Mouse (Mus musculus) liver, embryonic 16.5 days (tissue): ENCODE results near the gene Srp68. TPM values are rescaled to one million over a fixed set of nuclear protein-coding genes. Genes with fewer than 3 reads are reported as not detected.

Experiments
- ATAC-seq: fragments of 200-750 bp; cut with Nextera tagmentation; 2 replicates; pipeline ENCODE4 v1.8.0; 2017; ENCODE audit warnings: low read depth, mild to moderate bottlenecking, moderate number of reproducible peaks, moderate library complexity
- H3K27ac ChIP-seq: fragments of 300-500 bp; sonication (generic); 2 replicates; pipeline ENCODE4 v1.5.1; 2014; ENCODE audit warnings: mild to moderate bottlenecking, low read length
- H3K27me3 ChIP-seq: fragments of 300-500 bp; sonication (generic); 2 replicates; pipeline ENCODE4 v1.6.1; 2014; ENCODE audit warnings: low read depth, low read length, mixed read lengths; ENCODE audit not compliant: control insufficient read depth, insufficient read depth
- H3K36me3 ChIP-seq: fragments of 300-500 bp; sonication (generic); 2 replicates; pipeline ENCODE4 v1.6.1; 2014; ENCODE audit warnings: mild to moderate bottlenecking; ENCODE audit not compliant: control insufficient read depth, insufficient read depth
- H3K4me1 ChIP-seq: fragments of 300-500 bp; sonication (generic); 2 replicates; pipeline ENCODE4 v1.6.1; 2014; ENCODE audit warnings: low read depth, low read length, mixed read lengths; ENCODE audit not compliant: control insufficient read depth
- H3K4me2 ChIP-seq: fragments of 300-500 bp; sonication (generic); 2 replicates; pipeline ENCODE4 v1.6.1; 2014; ENCODE audit warnings: low read depth, low read length, mixed read lengths
- H3K4me3 ChIP-seq: fragments of 300-500 bp; sonication (generic); 2 replicates; pipeline ENCODE4 v1.5.1; 2014; ENCODE audit warnings: low read depth, mild to moderate bottlenecking, low read length
- H3K9ac ChIP-seq: fragments of 300-500 bp; sonication (generic); 2 replicates; pipeline ENCODE4 v1.6.1; 2014; ENCODE audit warnings: low read depth, low read length
- H3K9me3 ChIP-seq: fragments of 300-500 bp; sonication (generic); replicated peaks from 2 replicates; pipeline ENCODE4 v1.6.1; 2016; ENCODE audit warnings: low read length; ENCODE audit not compliant: control insufficient read depth
- WGBS: fragments of 180-500 bp; shearing (Covaris S2); extraction: QIAGEN DNeasy Blood & Tissue Kit; methylation state at CpG from one replicate; pipeline ENCODE4 v1.1.7; 2014; ENCODE audit not compliant: insufficient replicate concordance; 5-methylcytosine and 5-hydroxymethylcytosine counted together
- polyA plus RNA-seq: library from polyadenylated mRNA; unstranded; fragments of >200 nt; fragmentation: Nextera tagmentation; extraction: Ambion mirVana; gene quantifications from 2 replicates; pipeline ENCODE4 v1.2.1, GENCODE M21; 2015

Gene Srp68
- polyA plus RNA-seq, 1 experiment from 2014 or later: 34.2 TPM

GRCm38 (mm10) chr11:116196866-116197583 lies 77.0 kb downstream of the Srp68 start:
- Histone ChIP-seq H3K4me2 (peak overlapping the region; percentile 80; the same call in 1 of the 2 replicates), H3K9ac (no peak overlapping the region; the same call in 1 of the 2 replicates), H3K4me1 (peaks cover 30% of the 10 kb centered on the region), H3K27me3 (no peaks in the 10 kb centered on the region), H3K4me3 (peak overlapping the region; percentile 92), H3K9me3 (no peaks in the 10 kb centered on the region), H3K36me3 (no peaks in the 10 kb centered on the region; the same call in 1 of the 2 replicates), H3K27ac (peak overlapping the region; percentile 8; the same call in 1 of the 2 replicates)
- WGBS: 87% methylated on average over 18 of the region's 18 CpGs
- ATAC-seq: no peak

DNA sequence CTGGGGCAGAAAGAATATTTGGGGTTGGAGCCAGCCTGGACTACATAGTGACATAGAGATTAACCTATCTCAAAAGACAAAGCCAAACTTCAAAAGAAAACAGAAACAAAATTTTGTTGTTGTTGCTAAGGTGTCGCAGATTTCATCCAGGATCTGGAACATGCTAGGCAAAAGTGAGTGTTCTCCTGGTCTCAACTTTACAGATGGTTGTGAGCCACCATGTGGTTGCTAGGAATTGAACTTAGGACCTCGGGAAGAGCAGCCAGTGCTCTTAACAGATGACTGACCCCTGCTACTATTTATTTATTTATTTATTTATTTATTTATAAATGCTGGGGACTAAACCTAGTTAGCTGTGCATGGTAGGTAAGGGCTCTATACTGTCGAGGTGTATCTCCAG lies 77.7 kb downstream of the Srp68 start:
- Histone ChIP-seq H3K27me3 (no peaks in the 10 kb centered on the region), H3K27ac (0 out of 2 replicates have a peak overlapping the region, but pooled peaks have one; percentile 20), H3K4me1 (peaks cover 29% of the 10 kb centered on the region), H3K36me3 (no peaks in the 10 kb centered on the region; the same call in 1 of the 2 replicates), H3K9ac (no peak overlapping the region), H3K9me3 (no peaks in the 10 kb centered on the region), H3K4me2 (peak overlapping the region; percentile 28; the same call in 1 of the 2 replicates), H3K4me3 (no peak overlapping the region; the same call in 1 of the 2 replicates)
- no peak for ATAC-seq
- 59% methylated on average over 3 of the region's 3 CpGs for WGBS

GRCm38 (mm10) chr11:116195252-116195651 lies 78.8 kb downstream of the Srp68 start:
- H3K4me2 ChIP-seq: peak overlapping the region; percentile 38
- peak overlapping the region; percentile 43 for H3K27ac ChIP-seq
- H3K9me3 ChIP-seq: no peaks in the 10 kb centered on the region
- H3K4me3 ChIP-seq: 0 out of 2 replicates have a peak overlapping the region, but pooled peaks have one; percentile 12
- no peak overlapping the region; the same call in 1 of the 2 replicates for H3K9ac ChIP-seq
- no peaks in the 10 kb centered on the region for H3K27me3 ChIP-seq
- peaks cover 25% of the 10 kb centered on the region for H3K4me1 ChIP-seq
- ATAC-seq: no peak; the same call in 1 of the 2 replicates
- 15% methylated on average over 5 of the region's 5 CpGs for WGBS
- H3K36me3 ChIP-seq: no peaks in the 10 kb centered on the region; the same call in 1 of the 2 replicates

Other genes starting within 250 kb of the Srp68 start
- gene H3f3b, start 246.3 kb downstream of the Srp68 start, polyA plus RNA-seq: 527 and 601 TPM in 2 replicates
- gene Unk, start 243.9 kb downstream of the Srp68 start, polyA plus RNA-seq: 8.8 and 10.8 TPM in 2 replicates
- 17.8 and 20.4 TPM in 2 replicates for gene Unc13d, start 196.3 kb downstream of the Srp68 start, polyA plus RNA-seq
- gene Wbp2, start 187.2 kb downstream of the Srp68 start, polyA plus RNA-seq: 85.2 and 110 TPM in 2 replicates
- 5.1 and 6.2 TPM in 2 replicates for gene Trim47, start 147.0 kb downstream of the Srp68 start, polyA plus RNA-seq
- gene Trim65, start 143.1 kb downstream of the Srp68 start, polyA plus RNA-seq: 1.2 and 1.5 TPM in 2 replicates
- 44.4 and 44.7 TPM in 2 replicates for gene Mrpl38, start 135.3 kb downstream of the Srp68 start, polyA plus RNA-seq
- gene Fbf1, start 106.1 kb downstream of the Srp68 start, polyA plus RNA-seq: 5.7 and 6.6 TPM in 2 replicates
- 23.1 and 24.9 TPM in 2 replicates for gene Ten1, start 75.4 kb downstream of the Srp68 start, polyA plus RNA-seq
- gene Acox1, start 75.2 kb downstream of the Srp68 start, polyA plus RNA-seq: 54.7 and 73.7 TPM in 2 replicates
- 0.05 and 0.08 TPM in 2 replicates for gene Evpl, start 36.1 kb downstream of the Srp68 start, polyA plus RNA-seq
- gene Galr2, start 6.7 kb upstream of the Srp68 start, polyA plus RNA-seq: 0.07 TPM in 1 of 2 replicates, not detected in the other
- gene Exoc7, start 33.0 kb upstream of the Srp68 start, polyA plus RNA-seq: 19.5 and 20.4 TPM in 2 replicates
- 0.62 and 0.71 TPM in 2 replicates for gene Foxj1, start 61.2 kb upstream of the Srp68 start, polyA plus RNA-seq
- gene Rnf157, start 138.8 kb upstream of the Srp68 start, polyA plus RNA-seq: 1.1 and 1.2 TPM in 2 replicates
- 34.1 and 34.5 TPM in 2 replicates for gene Ubald2, start 159.9 kb upstream of the Srp68 start, polyA plus RNA-seq
- gene Qrich2, start 192.0 kb upstream of the Srp68 start, polyA plus RNA-seq: not detected in 2 replicates
- gene Prpsap1, start 220.0 kb upstream of the Srp68 start, polyA plus RNA-seq: 47.6 and 47.9 TPM in 2 replicates